Mouse (Mus musculus): Measurements from ENCODE around the gene Zfp146.
"Not testable (repeated sequence)": the region's sequence is repeated elsewhere in the genome, so short reads cannot be mapped to it uniquely, and the experiment has no call there.

The Zfp146 gene

GRCm38 (mm10) chr7:30117935-30118334 is 51.6 kb downstream of the Zfp146 start:
- DNase-seq, result not testable (repeated sequence)

- DNase-seq, result no peak
Measured at GRCm38 (mm10) chr7:30116076-30116475, 53.5 kb downstream of the Zfp146 start.
